Mouse (Mus musculus) bone marrow, adult 2 months (tissue): ENCODE measurements at regions not wholly inside any gene's neighbourhood (a gene's known extent, or its start where the extent isn't known, plus 50 kb on each side); places are given as distances from the start of the nearest gene placed in this dataset.
"Not testable (repeated sequence)": the region's sequence is repeated elsewhere in the genome, so short reads cannot be mapped to it uniquely, and the experiment has no call there.

Experiments
- H3K27ac ChIP-seq: fragments of 200-500 bp; 2 replicates; pipeline ENCODE4 v1.5.1; 2012; ENCODE audit warnings: low read depth, mild to moderate bottlenecking, control low read depth, inconsistent platforms, low read length; ENCODE audit not compliant: control insufficient read depth, poor library complexity, insufficient read depth
- H3K4me1 ChIP-seq: fragments of 200-500 bp; 2 replicates; pipeline ENCODE4 v1.6.1; 2011; ENCODE audit warnings: low read length; ENCODE audit not compliant: control insufficient read depth, insufficient read depth
- H3K4me3 ChIP-seq: fragments of 200-500 bp; replicated peaks from 2 replicates; pipeline ENCODE3; 2011; ENCODE audit warnings: mild to moderate bottlenecking, low read depth, low read length, control low read depth; ENCODE audit not compliant: control insufficient read depth
- CTCF ChIP-seq: fragments of 200-500 bp; IDR thresholded peaks from 2 replicates; pipeline ENCODE4 v1.5.1; 2011; ENCODE audit warnings: low read length, control low read depth; ENCODE audit not compliant: control insufficient read depth, insufficient read depth
- POLR2A ChIP-seq: fragments of 200-500 bp; IDR thresholded peaks from 2 replicates; pipeline ENCODE4 v1.6.1; 2011; ENCODE audit warnings: low read depth, mild to moderate bottlenecking, control low read depth, low read length, borderline replicate concordance; ENCODE audit not compliant: control insufficient read depth
- WGBS: fragments of 180-500 bp; shearing (Covaris S2); methylation state at CpG from one replicate; pipeline ENCODE4 v1.1.7; 2018; 5-methylcytosine and 5-hydroxymethylcytosine counted together

GRCm38 (mm10) chr4:55644895-55645294 lies 112.6 kb upstream of the Klf4 start:
- Histone ChIP-seq H3K27ac (no peak overlapping the region), H3K4me3 (no peak overlapping the region), H3K4me1 (no peaks in the 10 kb centered on the region; the same call in 1 of the 2 replicates)
- WGBS: 17% methylated on average over 2 of the region's 2 CpGs
- TF ChIP-seq POLR2A (no peak), CTCF (no peak)

- TF ChIP-seq CTCF: no peak
- no peak for TF ChIP-seq POLR2A
- H3K27ac ChIP-seq: no peak overlapping the region
- peaks cover 2% of the 10 kb centered on the region for H3K4me1 ChIP-seq
- WGBS: 83% methylated on average over 7 of the region's 7 CpGs
- no peak overlapping the region for H3K4me3 ChIP-seq
Observed at GRCm38 (mm10) chr4:55634946-55635511, 102.8 kb upstream of the Klf4 start.

GRCm38 (mm10) chr4:55631157-55631556 lies 98.9 kb upstream of the Klf4 start:
- Histone ChIP-seq H3K4me1 (no peaks in the 10 kb centered on the region; the same call in 1 of the 2 replicates), H3K27ac (no peak overlapping the region), H3K4me3 (no peak overlapping the region)
- no peak for TF ChIP-seq POLR2A
- TF ChIP-seq CTCF: no peak
- 76% methylated on average over 1 of the region's 1 CpGs for WGBS

GRCm38 (mm10) chr4:55630215-55630614 lies 97.9 kb upstream of the Klf4 start:
- not testable (repeated sequence) for H3K4me3 ChIP-seq, H3K4me1 ChIP-seq, H3K27ac ChIP-seq
- 77% methylated on average over 4 of the region's 4 CpGs for WGBS

- H3K4me3 ChIP-seq: no peak overlapping the region
- peaks cover 4% of the 10 kb centered on the region; the same call in 1 of the 2 replicates for H3K4me1 ChIP-seq
- TF ChIP-seq CTCF (no peak), POLR2A (no peak)
- 84% methylated on average over 9 of the region's 9 CpGs for WGBS
- H3K27ac ChIP-seq: no peak overlapping the region
Observed at GRCm38 (mm10) chr4:55624779-55625178, 92.5 kb upstream of the Klf4 start.

- no peak overlapping the region for H3K27ac ChIP-seq
- peaks cover 4% of the 10 kb centered on the region; the same call in 1 of the 2 replicates for H3K4me1 ChIP-seq
- TF ChIP-seq CTCF (no peak), POLR2A (no peak)
- no peak overlapping the region for H3K4me3 ChIP-seq
- WGBS: 18% methylated on average over 4 of the region's 4 CpGs
Observed at GRCm38 (mm10) chr4:55623151-55623760, 91.0 kb upstream of the Klf4 start.

- H3K4me3 ChIP-seq: no peak overlapping the region
- TF ChIP-seq POLR2A (no peak), CTCF (no peak)
- no peak overlapping the region for H3K27ac ChIP-seq
- H3K4me1 ChIP-seq: peaks cover 4% of the 10 kb centered on the region; the same call in 1 of the 2 replicates
- 73% methylated on average over 4 of the region's 4 CpGs for WGBS
Observed at GRCm38 (mm10) chr4:55622651-55623050, 90.4 kb upstream of the Klf4 start.

- Histone ChIP-seq H3K27ac (no peak overlapping the region), H3K4me1 (peaks cover 4% of the 10 kb centered on the region; the same call in 1 of the 2 replicates), H3K4me3 (no peak overlapping the region)
- no peak for TF ChIP-seq POLR2A
- no peak for TF ChIP-seq CTCF
- WGBS: 74% methylated on average over 3 of the region's 3 CpGs
Observed at GRCm38 (mm10) chr4:55619891-55620290, 87.6 kb upstream of the Klf4 start.
